Mouse (Mus musculus) midbrain, embryonic 16.5 days (tissue): ENCODE measurements around the gene Grin2a. TPM values are rescaled to one million over a fixed set of nuclear protein-coding genes. Genes with fewer than 3 reads are reported as not detected.

Source experiments
- ATAC-seq: fragments of 200-750 bp; cut with Nextera tagmentation; 2 replicates; pipeline ENCODE4 v1.8.0; 2017; ENCODE audit warnings: moderate TSS enrichment
- H3K27ac ChIP-seq: fragments of 300-500 bp; sonication (generic); 2 replicates; pipeline ENCODE4 v1.5.1; 2014; ENCODE audit warnings: mild to moderate bottlenecking, low read length, mixed read lengths
- H3K27me3 ChIP-seq: fragments of 300-500 bp; sonication (generic); 2 replicates; pipeline ENCODE4 v1.6.1; 2014; ENCODE audit warnings: low read depth, low read length, mixed read lengths; ENCODE audit not compliant: control insufficient read depth, insufficient read depth
- H3K36me3 ChIP-seq: fragments of 300-500 bp; sonication (generic); 2 replicates; pipeline ENCODE4 v1.6.1; 2014; ENCODE audit warnings: mild to moderate bottlenecking, low read length, moderate library complexity, mixed read lengths; ENCODE audit not compliant: control insufficient read depth, insufficient read depth
- H3K4me1 ChIP-seq: fragments of 300-500 bp; sonication (generic); 2 replicates; pipeline ENCODE4 v1.6.1; 2014; ENCODE audit warnings: mild to moderate bottlenecking, low read length, mixed read lengths; ENCODE audit not compliant: control insufficient read depth, insufficient read depth
- H3K4me2 ChIP-seq: fragments of 300-500 bp; sonication (generic); 2 replicates; pipeline ENCODE4 v1.6.1; 2014; ENCODE audit warnings: mild to moderate bottlenecking, low read length, mixed read lengths
- H3K4me3 ChIP-seq: fragments of 300-500 bp; sonication (generic); 2 replicates; pipeline ENCODE4 v1.5.1; 2014; ENCODE audit warnings: low read depth, mild to moderate bottlenecking, low read length, moderate library complexity, mixed read lengths
- H3K9ac ChIP-seq: fragments of 300-500 bp; sonication (generic); 2 replicates; pipeline ENCODE4 v1.6.1; 2014; ENCODE audit warnings: low read depth, low read length, mixed read lengths
- H3K9me3 ChIP-seq: fragments of 300-500 bp; sonication (generic); replicated peaks from 2 replicates; pipeline ENCODE4 v1.6.1; 2014; ENCODE audit warnings: mild to moderate bottlenecking, low read length, mixed read lengths; ENCODE audit not compliant: control insufficient read depth, poor library complexity, severe bottlenecking
- WGBS: fragments of 180-500 bp; shearing (Covaris S2); extraction: QIAGEN DNeasy Blood & Tissue Kit; methylation state at CpG from one replicate; pipeline ENCODE4 v1.1.7; 2014; 5-methylcytosine and 5-hydroxymethylcytosine counted together
- polyA plus RNA-seq: library from polyadenylated mRNA; unstranded; fragments of >200 nt; fragmentation: Nextera tagmentation; extraction: Ambion mirVana; gene quantifications from 2 replicates; pipeline ENCODE4 v1.2.1, GENCODE M21; 2015

The Grin2a gene
- polyA plus RNA-seq, 1 experiment from 2014 or later = 7.6 TPM

- H3K27me3 ChIP-seq = no peaks in the 10 kb centered on the region
- H3K36me3 ChIP-seq = no peaks in the 10 kb centered on the region
- no peak overlapping the region for H3K4me3 ChIP-seq
- no peaks in the 10 kb centered on the region for H3K9me3 ChIP-seq
- ATAC-seq = no peak
- no peak overlapping the region for H3K27ac ChIP-seq
- WGBS = 79% methylated on average over 6 of the region's 6 CpGs
- H3K9ac ChIP-seq = no peak overlapping the region
- peaks cover 5% of the 10 kb centered on the region for H3K4me1 ChIP-seq
- no peak overlapping the region for H3K4me2 ChIP-seq
Measured at GRCm38 (mm10) chr16:9738679-9739078, 256.7 kb downstream of the Grin2a start.

DNA sequence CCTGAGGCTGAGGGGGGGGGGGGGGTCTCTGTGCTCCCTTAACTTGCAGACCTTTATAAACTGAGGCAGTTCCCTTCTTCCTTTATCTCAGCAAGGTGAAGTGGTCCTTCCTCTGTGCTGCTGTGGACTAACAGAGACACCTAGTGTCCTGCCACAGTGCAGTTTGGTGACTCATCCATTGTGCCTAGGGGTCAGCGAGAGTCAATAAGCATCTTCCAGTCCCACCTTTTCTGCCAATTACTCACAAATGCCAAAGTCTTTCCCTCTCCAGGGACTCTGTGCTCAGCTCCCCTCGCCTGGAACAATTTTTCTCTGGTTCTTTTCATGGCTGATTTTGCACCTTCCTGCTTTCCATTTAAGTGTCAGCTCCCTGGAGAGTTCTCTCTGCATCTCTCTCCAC lies 258.2 kb downstream of the Grin2a start:
- 10% methylated on average over 2 of the region's 2 CpGs for WGBS
- ATAC-seq = no peak
- H3K27me3 ChIP-seq = no peaks in the 10 kb centered on the region
- peaks cover 5% of the 10 kb centered on the region for H3K4me1 ChIP-seq
- no peaks in the 10 kb centered on the region for H3K36me3 ChIP-seq
- H3K9ac ChIP-seq = no peak overlapping the region
- no peak overlapping the region for H3K4me3 ChIP-seq
- no peak overlapping the region for H3K27ac ChIP-seq
- no peaks in the 10 kb centered on the region for H3K9me3 ChIP-seq
- no peak overlapping the region for H3K4me2 ChIP-seq

DNA sequence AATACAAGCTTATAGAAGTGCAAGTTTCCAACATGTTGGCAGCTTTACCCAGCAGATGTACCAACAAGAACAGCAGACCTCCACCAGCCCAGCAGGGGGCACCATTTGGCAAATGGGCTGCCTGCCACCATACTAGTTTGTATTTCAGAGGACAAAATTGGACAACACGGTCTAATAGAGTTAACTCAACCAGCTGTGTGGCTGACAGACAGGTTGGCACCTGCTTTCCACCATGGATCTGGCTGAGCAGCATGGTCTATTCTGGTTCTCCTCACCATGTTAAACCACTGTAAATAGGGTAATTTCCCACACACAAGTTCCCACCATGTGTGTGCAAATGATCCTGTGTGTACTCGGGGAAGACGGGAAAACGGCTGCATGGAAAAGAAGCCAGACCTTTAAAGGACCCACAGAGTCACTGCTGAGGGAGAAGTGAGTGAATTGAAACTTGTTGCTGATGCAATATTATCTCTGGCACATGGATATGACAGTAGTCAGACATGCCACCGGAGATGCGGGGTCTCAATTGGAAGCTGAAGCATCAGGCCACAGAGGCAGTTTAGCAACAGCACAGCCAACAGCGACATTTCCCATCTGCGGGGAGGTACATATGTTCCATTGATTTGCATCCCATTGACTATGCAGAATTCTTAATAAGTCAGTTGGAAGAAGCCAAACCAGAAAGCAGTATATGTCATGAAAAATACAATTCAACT lies 259.8 kb downstream of the Grin2a start:
- H3K9ac ChIP-seq = no peak overlapping the region
- no peaks in the 10 kb centered on the region for H3K27me3 ChIP-seq
- peaks cover 3% of the 10 kb centered on the region; the same call in 1 of the 2 replicates for H3K4me1 ChIP-seq
- ATAC-seq = no peak
- no peak overlapping the region for H3K27ac ChIP-seq
- no peak overlapping the region for H3K4me3 ChIP-seq
- no peaks in the 10 kb centered on the region for H3K9me3 ChIP-seq
- no peaks in the 10 kb centered on the region for H3K36me3 ChIP-seq
- WGBS = 78% methylated on average over 8 of the region's 8 CpGs
- H3K4me2 ChIP-seq = no peak overlapping the region

GRCm38 (mm10) chr16:9727603-9728002 lies 267.8 kb downstream of the Grin2a start:
- no peaks in the 10 kb centered on the region for H3K9me3 ChIP-seq
- whole genome bisulfite sequencing = 98% methylated on average over 5 of the region's 5 CpGs

DNA sequence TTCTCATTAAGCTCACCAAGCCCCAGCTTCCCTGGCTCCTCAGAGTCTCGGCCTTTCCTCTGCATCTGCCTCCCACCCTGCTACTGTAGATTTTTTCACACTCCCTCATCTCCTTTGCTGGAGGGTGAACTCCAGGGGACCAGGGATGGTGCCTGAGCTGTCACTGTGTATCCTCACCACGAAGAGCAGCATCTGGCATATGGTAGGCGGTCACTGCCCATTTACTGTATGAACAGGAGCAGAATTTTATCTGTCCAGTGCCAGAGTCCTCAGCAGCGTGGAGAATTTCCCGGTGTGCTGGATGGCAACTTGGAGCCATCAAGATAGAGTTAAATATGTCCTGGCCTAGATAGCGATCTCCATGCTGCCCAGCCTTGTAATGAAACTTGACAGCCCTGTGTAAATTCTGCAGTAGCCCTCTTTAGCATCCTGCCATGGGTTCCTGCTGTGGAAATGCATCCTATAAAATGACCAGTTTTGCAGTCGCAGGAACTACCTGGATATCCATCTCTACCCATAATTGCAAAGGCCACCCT lies 269.7 kb downstream of the Grin2a start:
- Histone ChIP-seq H3K27me3 (no peaks in the 10 kb centered on the region), H3K4me1 (no peaks in the 10 kb centered on the region), H3K27ac (no peak overlapping the region), H3K36me3 (no peaks in the 10 kb centered on the region), H3K9ac (no peak overlapping the region), H3K9me3 (no peaks in the 10 kb centered on the region), H3K4me3 (no peak overlapping the region), H3K4me2 (no peak overlapping the region)
- 80% methylated on average over 7 of the region's 7 CpGs for WGBS
- ATAC-seq = no peak

More at GRCm38 (mm10) chr16:9727603-9728002, 267.8 kb downstream of the Grin2a start:
- Histone ChIP-seq H3K4me1 (no peaks in the 10 kb centered on the region), H3K36me3 (no peaks in the 10 kb centered on the region), H3K4me3 (no peak overlapping the region), H3K27me3 (no peaks in the 10 kb centered on the region), H3K9ac (no peak overlapping the region), H3K27ac (no peak overlapping the region), H3K4me2 (no peak overlapping the region)
- ATAC-seq = no peak

DNA sequence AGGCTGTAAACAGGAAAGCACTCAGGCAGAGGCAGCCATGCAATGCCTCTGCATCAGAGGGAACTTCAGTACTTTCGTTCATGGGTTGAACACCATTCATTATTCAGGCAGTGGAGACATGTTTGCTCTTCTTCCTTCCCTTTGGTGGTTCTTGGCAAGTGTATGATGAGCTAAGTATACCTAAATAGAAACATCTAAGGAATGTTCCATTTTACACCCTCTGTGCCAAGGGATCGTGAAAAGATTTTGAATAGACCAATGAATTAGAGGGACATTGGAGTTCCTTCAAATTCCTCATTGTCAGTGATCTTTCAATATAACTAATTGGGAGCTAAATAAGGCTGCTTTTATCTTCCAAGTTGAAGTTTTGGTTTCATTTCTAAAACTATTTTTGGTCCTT lies 284.0 kb downstream of the Grin2a start:
- Histone ChIP-seq H3K27me3 (no peaks in the 10 kb centered on the region), H3K4me2 (no peak overlapping the region), H3K4me3 (no peak overlapping the region), H3K9me3 (no peaks in the 10 kb centered on the region), H3K27ac (no peak overlapping the region), H3K36me3 (no peaks in the 10 kb centered on the region), H3K9ac (no peak overlapping the region), H3K4me1 (no peaks in the 10 kb centered on the region)
- ATAC-seq = no peak
- WGBS = 90% methylated on average over 2 of the region's 2 CpGs

DNA sequence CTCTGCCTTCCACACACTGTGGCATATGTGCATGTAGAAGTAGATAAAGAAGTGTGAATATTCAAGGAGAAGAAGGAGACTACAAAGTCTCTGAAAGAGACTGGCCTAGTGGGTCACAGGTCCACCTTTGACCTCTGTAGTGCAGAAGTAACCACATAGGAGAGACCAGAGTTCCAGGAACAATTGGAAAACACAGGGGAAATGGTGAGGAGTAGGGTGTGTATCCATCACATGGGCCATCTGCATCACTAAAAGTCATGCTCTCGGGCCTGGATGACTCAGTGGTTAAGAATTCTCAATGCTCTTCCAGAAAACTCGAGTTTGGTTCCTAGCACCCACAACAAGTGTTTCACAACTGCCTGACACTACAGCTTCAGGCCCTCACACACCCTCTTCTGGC lies 285.4 kb downstream of the Grin2a start:
- Histone ChIP-seq H3K4me1 (no peaks in the 10 kb centered on the region), H3K4me2 (no peak overlapping the region)
- 63% methylated on average over 2 of the region's 2 CpGs for WGBS

DNA sequence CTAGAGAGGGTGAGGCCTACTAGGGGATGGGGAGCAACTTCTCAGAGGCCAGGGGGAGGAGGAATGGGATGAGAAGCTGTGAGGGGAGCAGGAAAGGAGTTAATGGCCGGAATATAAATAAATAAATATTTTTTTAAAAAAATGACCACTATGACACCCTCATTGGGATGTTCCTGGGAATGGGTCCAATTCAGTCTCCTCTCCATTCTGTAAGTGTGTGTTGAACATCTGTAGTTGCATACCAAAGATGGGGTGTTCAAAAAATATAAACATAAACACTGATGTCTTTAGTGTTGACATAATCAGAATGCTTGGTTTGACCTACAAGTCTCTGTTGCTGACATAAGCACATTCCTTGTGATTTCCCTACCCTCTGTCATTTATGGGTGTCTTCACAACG lies 298.2 kb downstream of the Grin2a start:
- no peak overlapping the region for H3K27ac ChIP-seq
- H3K36me3 ChIP-seq = no peaks in the 10 kb centered on the region
- H3K4me3 ChIP-seq = no peak overlapping the region
- H3K27me3 ChIP-seq = no peaks in the 10 kb centered on the region
- no peaks in the 10 kb centered on the region for H3K9me3 ChIP-seq
- H3K9ac ChIP-seq = no peak overlapping the region
- 76% methylated on average over 2 of the region's 2 CpGs for WGBS
- no peak for ATAC-seq
- H3K4me1 ChIP-seq = no peaks in the 10 kb centered on the region
- no peak overlapping the region for H3K4me2 ChIP-seq

More for the DNA sequence above, 285.4 kb downstream of the Grin2a start:
- H3K27ac ChIP-seq = no peak overlapping the region
- H3K9me3 ChIP-seq = no peaks in the 10 kb centered on the region
- H3K36me3 ChIP-seq = no peaks in the 10 kb centered on the region
- H3K9ac ChIP-seq = no peak overlapping the region
- no peak for ATAC-seq
- H3K27me3 ChIP-seq = no peaks in the 10 kb centered on the region
- no peak overlapping the region for H3K4me3 ChIP-seq

GRCm38 (mm10) chr16:9694081-9694480 lies 301.3 kb downstream of the Grin2a start:
- no peak for ATAC-seq
- no peak overlapping the region for H3K27ac ChIP-seq
- 81% methylated on average over 4 of the region's 4 CpGs for WGBS

More at GRCm38 (mm10) chr16:9694081-9694480, 301.3 kb downstream of the Grin2a start:
- no peak overlapping the region for H3K9ac ChIP-seq
- H3K4me3 ChIP-seq = no peak overlapping the region
- no peaks in the 10 kb centered on the region for H3K27me3 ChIP-seq
- H3K9me3 ChIP-seq = no peaks in the 10 kb centered on the region
- H3K36me3 ChIP-seq = no peaks in the 10 kb centered on the region
- no peak overlapping the region for H3K4me2 ChIP-seq
- no peaks in the 10 kb centered on the region for H3K4me1 ChIP-seq
